Mouse (Mus musculus) heart, embryonic 11.5 days (tissue): ENCODE measurements at regions not wholly inside any gene's neighbourhood (a gene's known extent, or its start where the extent isn't known, plus 50 kb on each side); places are given as distances from the start of the nearest gene placed in this dataset.

Source experiments
- ATAC-seq: fragments of 200-750 bp; cut with Nextera tagmentation; replicated peaks from 2 replicates; pipeline ENCODE4 v1.8.0; 2017; ENCODE audit warnings: moderate library complexity; ENCODE audit not compliant: insufficient number of reproducible peaks, low FRiP score, low TSS enrichment
- H3K27ac ChIP-seq: fragments of 300-500 bp; sonication (generic); 2 replicates; pipeline ENCODE4 v1.5.1; 2014; ENCODE audit warnings: mild to moderate bottlenecking, low read depth, low read length
- H3K27me3 ChIP-seq: fragments of 300-500 bp; sonication (generic); 2 replicates; pipeline ENCODE4 v1.6.1; 2014; ENCODE audit warnings: mild to moderate bottlenecking, low read length, mixed read lengths; ENCODE audit not compliant: control insufficient read depth, insufficient read depth
- H3K36me3 ChIP-seq: fragments of 300-500 bp; sonication (generic); 2 replicates; pipeline ENCODE4 v1.6.1; 2014; ENCODE audit warnings: mild to moderate bottlenecking, low read length, moderate library complexity, mixed read lengths; ENCODE audit not compliant: control insufficient read depth, insufficient read depth
- H3K4me1 ChIP-seq: fragments of 300-500 bp; sonication (generic); 2 replicates; pipeline ENCODE4 v1.6.1; 2014; ENCODE audit warnings: low read length; ENCODE audit not compliant: control insufficient read depth, insufficient read depth
- H3K4me2 ChIP-seq: fragments of 300-500 bp; sonication (generic); 2 replicates; pipeline ENCODE4 v1.6.1; 2014; ENCODE audit warnings: mild to moderate bottlenecking, moderate library complexity
- H3K4me3 ChIP-seq: fragments of 300-500 bp; sonication (generic); 2 replicates; pipeline ENCODE4 v1.5.1; 2014; ENCODE audit warnings: low read depth, low read length
- H3K9ac ChIP-seq: fragments of 300-500 bp; sonication (generic); 2 replicates; pipeline ENCODE4 v1.6.1; 2014; ENCODE audit warnings: mild to moderate bottlenecking, low read depth, low read length, moderate library complexity
- H3K9me3 ChIP-seq: fragments of 300-500 bp; sonication (generic); replicated peaks from 2 replicates; pipeline ENCODE4 v1.6.1; 2016; ENCODE audit warnings: low read length; ENCODE audit not compliant: control insufficient read depth
- WGBS: fragments of 180-500 bp; shearing (Covaris S2); extraction: QIAGEN DNeasy Blood & Tissue Kit; methylation state at CpG from one replicate; pipeline ENCODE4 v1.1.7; 2014; ENCODE audit not compliant: insufficient replicate concordance; 5-methylcytosine and 5-hydroxymethylcytosine counted together

DNA sequence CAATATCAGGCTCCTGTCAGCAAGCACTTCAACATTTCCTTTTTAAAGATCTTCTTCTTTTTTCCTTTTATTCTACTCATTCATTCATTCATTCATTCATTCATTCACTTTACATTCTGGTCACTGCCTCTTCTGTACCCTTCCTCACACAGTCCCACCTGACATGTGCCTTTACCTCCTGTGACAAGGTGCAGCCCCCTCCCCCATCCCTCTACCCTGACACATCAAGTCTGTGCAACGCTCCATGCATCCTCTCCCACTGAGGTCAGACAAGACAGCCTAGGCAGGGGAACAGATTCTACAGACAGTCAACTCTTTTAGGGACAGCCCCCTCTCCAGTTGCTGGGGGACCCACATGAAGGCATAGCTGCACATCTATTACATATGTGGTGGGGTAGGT, 380.5 kb downstream of the Tmem161b start:
- Histone ChIP-seq H3K27me3 (no peaks in the 10 kb centered on the region), H3K4me2 (no peak overlapping the region), H3K27ac (no peak overlapping the region), H3K9ac (no peak overlapping the region), H3K4me1 (no peaks in the 10 kb centered on the region), H3K4me3 (no peak overlapping the region), H3K9me3 (no peaks in the 10 kb centered on the region), H3K36me3 (no peaks in the 10 kb centered on the region)
- WGBS: 84% methylated on average over 1 of the region's 1 CpGs
- no peak for ATAC-seq

DNA sequence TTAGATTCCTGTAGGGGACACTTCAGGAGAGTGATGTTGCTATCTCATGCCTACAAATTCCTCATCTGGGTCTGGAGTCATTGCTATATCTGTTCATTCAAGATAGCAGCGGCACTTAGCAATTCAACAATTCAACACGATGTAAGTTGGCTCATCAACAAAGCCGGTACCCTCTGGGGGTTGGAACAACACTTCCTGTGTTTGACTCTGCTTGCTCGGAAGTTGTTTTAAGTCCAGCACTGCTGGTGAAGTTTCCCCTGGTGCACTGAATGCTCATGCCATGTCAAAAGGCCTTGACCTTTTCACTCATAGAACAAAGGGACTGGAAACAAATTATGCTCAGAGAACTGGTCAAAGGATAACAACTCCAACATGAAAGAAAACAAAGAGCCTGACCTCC, 390.4 kb downstream of the Tmem161b start:
- Histone ChIP-seq H3K9me3 (no peaks in the 10 kb centered on the region), H3K27ac (no peak overlapping the region), H3K9ac (no peak overlapping the region), H3K27me3 (no peaks in the 10 kb centered on the region), H3K4me1 (0 out of 2 replicates have a peak, but pooled peaks cover 3% of the 10 kb centered on the region), H3K36me3 (no peaks in the 10 kb centered on the region), H3K4me2 (no peak overlapping the region), H3K4me3 (no peak overlapping the region)
- 8% methylated on average over 4 of the region's 4 CpGs for WGBS
- 0 out of 2 replicates have a peak, but pooled peaks have one; percentile 31 for ATAC-seq

DNA sequence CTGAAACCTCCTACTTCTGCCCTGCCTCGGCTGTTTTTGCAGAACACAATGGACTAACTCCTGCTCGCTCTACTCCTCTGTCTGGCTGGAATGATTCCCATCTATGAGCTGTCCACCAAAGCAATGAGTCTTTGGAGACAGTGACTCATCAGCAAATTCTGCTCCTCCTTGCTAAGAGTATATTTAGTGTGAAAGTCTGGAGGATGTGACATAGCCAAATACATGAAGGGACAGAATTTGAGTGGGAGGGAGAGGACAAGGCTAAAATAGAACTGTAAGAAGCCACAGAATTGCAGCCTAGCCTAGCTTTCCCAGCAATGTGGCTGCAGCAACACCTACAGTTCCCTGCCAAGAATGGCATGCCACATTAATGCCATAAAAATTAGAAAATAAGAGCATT, 390.9 kb downstream of the Tmem161b start:
- Histone ChIP-seq H3K27me3 (no peaks in the 10 kb centered on the region), H3K4me1 (0 out of 2 replicates have a peak, but pooled peaks cover 3% of the 10 kb centered on the region), H3K27ac (no peak overlapping the region), H3K9me3 (no peaks in the 10 kb centered on the region), H3K9ac (no peak overlapping the region), H3K36me3 (no peaks in the 10 kb centered on the region), H3K4me2 (no peak overlapping the region), H3K4me3 (no peak overlapping the region)
- WGBS: 47% methylated on average over 2 of the region's 2 CpGs
- 0 out of 2 replicates have a peak, but pooled peaks have one; percentile 46 for ATAC-seq

DNA sequence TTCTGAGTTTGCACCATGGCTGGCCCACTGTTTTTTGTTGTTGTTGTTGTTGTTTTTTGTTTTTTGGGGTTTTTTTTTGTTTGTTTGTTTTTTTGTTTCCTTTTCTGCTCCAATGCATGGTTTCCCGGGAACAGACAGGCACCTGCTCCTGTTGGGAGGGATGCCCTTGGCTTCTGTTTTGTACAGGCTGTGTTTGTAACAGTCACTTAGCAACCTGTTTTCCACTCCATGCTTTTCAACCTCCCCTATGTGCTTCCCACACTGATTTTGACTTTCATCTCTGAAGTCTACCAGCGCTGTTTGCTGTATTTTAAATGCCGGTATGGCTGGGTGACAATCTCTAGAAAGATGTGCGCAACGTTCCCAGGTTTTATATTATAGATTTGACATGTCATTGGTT, 402.6 kb downstream of the Tmem161b start:
- H3K27ac ChIP-seq: no peak overlapping the region
- 87% methylated on average over 5 of the region's 5 CpGs for WGBS
- H3K9ac ChIP-seq: no peak overlapping the region
- H3K36me3 ChIP-seq: no peaks in the 10 kb centered on the region
- no peak overlapping the region for H3K4me2 ChIP-seq
- no peak for ATAC-seq
- no peaks in the 10 kb centered on the region for H3K9me3 ChIP-seq
- no peaks in the 10 kb centered on the region for H3K27me3 ChIP-seq
- H3K4me1 ChIP-seq: no peaks in the 10 kb centered on the region
- H3K4me3 ChIP-seq: no peak overlapping the region

DNA sequence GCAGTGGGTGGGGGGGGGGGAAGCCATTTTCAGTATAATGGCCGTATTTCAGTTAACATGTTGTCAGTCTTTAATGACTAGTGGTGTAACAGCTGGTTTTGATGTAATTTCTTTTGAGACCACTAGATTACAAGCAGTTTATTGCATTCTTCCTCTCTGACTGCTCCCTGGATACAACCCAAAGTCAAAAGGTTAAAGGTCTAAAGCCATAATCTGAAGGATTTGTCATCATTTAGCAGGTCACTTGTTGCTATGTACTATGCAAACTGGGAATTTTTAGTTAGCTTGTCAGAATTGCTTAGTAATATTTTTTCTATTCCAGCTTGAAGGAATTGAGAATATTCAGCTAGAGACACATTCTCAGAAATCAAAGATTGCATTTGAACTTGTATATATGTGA, 403.4 kb downstream of the Tmem161b start:
- Histone ChIP-seq H3K9ac (no peak overlapping the region), H3K4me2 (no peak overlapping the region), H3K4me3 (no peak overlapping the region), H3K36me3 (no peaks in the 10 kb centered on the region), H3K27me3 (no peaks in the 10 kb centered on the region), H3K4me1 (no peaks in the 10 kb centered on the region), H3K27ac (no peak overlapping the region), H3K9me3 (no peaks in the 10 kb centered on the region)
- no peak for ATAC-seq
- 75% methylated on average over 1 of the region's 1 CpGs for WGBS

DNA sequence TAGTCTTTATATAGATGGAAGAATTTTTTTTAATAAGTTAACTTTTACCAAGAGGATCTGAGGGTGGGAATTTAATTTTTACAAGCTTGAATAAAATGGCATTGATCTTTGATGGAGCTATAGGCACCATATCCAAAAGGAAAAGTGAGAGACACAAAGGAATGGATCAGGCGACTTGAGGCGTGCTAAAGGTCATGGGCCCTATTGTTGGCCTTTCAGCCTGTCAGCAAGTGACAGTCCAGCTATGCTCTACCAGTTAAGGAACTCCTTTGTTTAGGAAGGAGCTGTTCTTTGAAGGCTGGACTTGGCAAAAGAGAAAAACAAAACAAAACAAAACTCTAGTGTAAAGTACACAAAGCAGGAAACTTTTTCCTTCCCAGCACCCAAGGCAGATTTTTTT, 403.8 kb downstream of the Tmem161b start:
- whole genome bisulfite sequencing: 56% methylated on average over 2 of the region's 2 CpGs
- ATAC-seq: no peak
- no peak overlapping the region for H3K9ac ChIP-seq
- no peaks in the 10 kb centered on the region for H3K4me1 ChIP-seq
- H3K4me3 ChIP-seq: no peak overlapping the region
- H3K36me3 ChIP-seq: no peaks in the 10 kb centered on the region
- H3K4me2 ChIP-seq: no peak overlapping the region
- H3K27ac ChIP-seq: no peak overlapping the region
- H3K27me3 ChIP-seq: no peaks in the 10 kb centered on the region
- no peaks in the 10 kb centered on the region for H3K9me3 ChIP-seq

DNA sequence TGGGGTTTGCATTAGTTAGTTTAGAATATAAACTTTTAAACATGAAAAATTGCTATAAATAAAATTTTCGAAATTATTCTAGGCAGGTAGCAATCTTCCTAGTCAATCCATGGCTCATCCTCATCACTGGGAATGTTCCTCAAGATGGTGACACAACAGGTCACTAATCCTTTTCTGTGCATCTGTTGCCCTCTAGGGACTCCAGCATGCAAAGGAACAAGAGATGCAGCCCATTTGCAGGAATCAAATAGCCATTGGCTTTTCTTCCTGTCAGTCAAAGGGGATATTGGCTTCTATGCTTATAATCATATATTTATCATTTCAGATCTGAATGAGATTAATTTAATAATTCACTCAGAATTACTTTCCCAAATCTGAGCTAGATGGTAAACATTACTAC, 404.3 kb downstream of the Tmem161b start:
- Histone ChIP-seq H3K4me3 (no peak overlapping the region), H3K9me3 (no peaks in the 10 kb centered on the region), H3K36me3 (no peaks in the 10 kb centered on the region), H3K4me1 (no peaks in the 10 kb centered on the region), H3K9ac (no peak overlapping the region), H3K27me3 (no peaks in the 10 kb centered on the region), H3K27ac (no peak overlapping the region), H3K4me2 (no peak overlapping the region)
- 43% methylated on average over 1 of the region's 1 CpGs for WGBS
- ATAC-seq: no peak

DNA sequence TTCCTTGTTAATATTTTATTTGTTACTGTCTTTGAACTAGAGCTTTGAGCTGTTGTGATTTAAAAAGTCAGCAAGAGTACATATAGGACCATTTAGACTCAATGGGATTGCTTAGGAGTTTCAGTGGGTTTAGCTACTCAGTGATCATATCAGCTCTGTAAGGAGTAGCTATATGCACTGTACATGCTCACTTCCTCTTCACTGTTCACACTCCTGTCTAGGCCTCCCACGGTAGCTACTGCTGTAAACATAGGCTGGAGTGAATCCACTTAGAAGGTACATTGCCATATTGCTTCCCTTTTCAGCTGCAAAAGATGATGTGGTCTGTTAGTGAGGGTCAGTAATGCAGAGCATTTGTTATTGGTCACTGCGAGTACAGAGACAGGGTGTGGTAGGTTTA, 408.6 kb downstream of the Tmem161b start:
- Histone ChIP-seq H3K27me3 (no peaks in the 10 kb centered on the region), H3K4me3 (no peak overlapping the region), H3K4me1 (no peaks in the 10 kb centered on the region), H3K36me3 (no peaks in the 10 kb centered on the region), H3K9ac (no peak overlapping the region), H3K27ac (no peak overlapping the region), H3K9me3 (no peaks in the 10 kb centered on the region), H3K4me2 (no peak overlapping the region)
- WGBS: 59% methylated on average over 2 of the region's 2 CpGs
- no peak for ATAC-seq

DNA sequence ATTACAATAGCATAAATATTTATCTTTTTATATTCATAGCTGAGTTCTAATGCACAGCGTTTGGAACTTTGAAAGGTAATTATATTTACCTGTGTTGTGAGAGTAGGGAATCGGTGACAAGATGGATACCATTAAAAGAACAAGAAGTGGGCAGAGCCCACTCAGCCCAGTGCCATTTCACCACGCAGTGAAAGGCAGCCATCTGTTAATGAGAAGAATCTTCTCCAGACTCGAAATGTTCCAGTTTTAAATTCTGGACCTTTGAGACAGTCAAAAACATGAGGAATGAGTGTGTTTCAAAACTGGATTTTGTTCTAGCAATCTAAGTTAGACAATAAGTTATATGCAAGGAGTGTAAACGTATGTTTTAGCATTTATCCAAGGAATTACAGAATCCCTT, 410.4 kb downstream of the Tmem161b start:
- H3K4me3 ChIP-seq: no peak overlapping the region
- H3K4me2 ChIP-seq: no peak overlapping the region
- no peak for ATAC-seq
- 75% methylated on average over 5 of the region's 5 CpGs for WGBS
- no peak overlapping the region for H3K9ac ChIP-seq
- H3K27ac ChIP-seq: no peak overlapping the region
- no peaks in the 10 kb centered on the region for H3K4me1 ChIP-seq
- no peaks in the 10 kb centered on the region for H3K27me3 ChIP-seq
- H3K36me3 ChIP-seq: no peaks in the 10 kb centered on the region
- no peaks in the 10 kb centered on the region for H3K9me3 ChIP-seq
